Mouse (Mus musculus) lung, postnatal 0 days (tissue): ENCODE results near the gene Il21r. TPM values are rescaled to one million over a fixed set of nuclear protein-coding genes. Genes with fewer than 3 reads are reported as not detected.

Experiments used
- ATAC-seq: fragments of 200-750 bp; cut with Nextera tagmentation; 2 replicates; pipeline ENCODE4 v1.8.0; 2017; ENCODE audit warnings: moderate library complexity
- DNase-seq: peaks from one replicate; pipeline ENCODE4 v3.0.0-alpha.2; 2016; ENCODE audit warnings: low spot score
- H3K27ac ChIP-seq: fragments of 300-500 bp; sonication (generic); 2 replicates; pipeline ENCODE4 v1.5.1; 2014; ENCODE audit warnings: antibody characterized with exemption, mild to moderate bottlenecking, low read length, mixed read lengths
- H3K27me3 ChIP-seq: fragments of 300-500 bp; sonication (generic); replicated peaks from 2 replicates; pipeline ENCODE4 v1.6.1; 2014; ENCODE audit warnings: low read length, mixed read lengths; ENCODE audit not compliant: insufficient read depth
- H3K36me3 ChIP-seq: fragments of 300-500 bp; sonication (generic); 2 replicates; pipeline ENCODE4 v1.6.1; 2014; ENCODE audit warnings: low read length, mixed read lengths; ENCODE audit not compliant: insufficient read depth
- H3K4me1 ChIP-seq: fragments of 300-500 bp; sonication (generic); 2 replicates; pipeline ENCODE4 v1.6.1; 2014; ENCODE audit warnings: antibody characterized with exemption, low read depth, low read length, mixed read lengths; ENCODE audit not compliant: insufficient read depth
- H3K4me2 ChIP-seq: fragments of 300-500 bp; sonication (generic); replicated peaks from 2 replicates; pipeline ENCODE4 v1.6.1; 2014; ENCODE audit warnings: low read depth, mild to moderate bottlenecking, low read length, moderate library complexity, mixed read lengths
- H3K4me3 ChIP-seq: fragments of 300-500 bp; sonication (generic); 2 replicates; pipeline ENCODE4 v1.5.1; 2014; ENCODE audit warnings: low read depth, low read length
- H3K9ac ChIP-seq: fragments of 300-500 bp; sonication (generic); replicated peaks from 2 replicates; pipeline ENCODE4 v1.6.1; 2014; ENCODE audit warnings: low read depth, mild to moderate bottlenecking
- H3K9me3 ChIP-seq: fragments of 300-500 bp; sonication (generic); 2 replicates; pipeline ENCODE4 v1.6.1; 2016; ENCODE audit warnings: low read length, mixed read lengths
- CTCF ChIP-seq: IDR thresholded peaks from 2 replicates; pipeline ENCODE4 v1.5.1; 2016; ENCODE audit warnings: antibody characterized with exemption, mild to moderate bottlenecking
- EP300 ChIP-seq: IDR thresholded peaks from 2 replicates; pipeline ENCODE4 v1.6.1; 2016; ENCODE audit warnings: antibody characterized with exemption, mild to moderate bottlenecking, control low read depth
- WGBS: fragments of 180-500 bp; shearing (Covaris S2); extraction: QIAGEN DNeasy Blood & Tissue Kit; methylation state at CpG from one replicate; pipeline ENCODE4 v1.1.7; 2014; 5-methylcytosine and 5-hydroxymethylcytosine counted together
- polyA plus RNA-seq: library from polyadenylated mRNA; unstranded; fragments of >200 nt; fragmentation: Nextera tagmentation; extraction: Ambion mirVana; gene quantifications from 2 replicates; pipeline ENCODE4 v1.2.1, GENCODE M21; 2015

The Il21r gene
- polyA plus RNA-seq, 1 experiment from 2014 or later = 0.38 TPM

DNA sequence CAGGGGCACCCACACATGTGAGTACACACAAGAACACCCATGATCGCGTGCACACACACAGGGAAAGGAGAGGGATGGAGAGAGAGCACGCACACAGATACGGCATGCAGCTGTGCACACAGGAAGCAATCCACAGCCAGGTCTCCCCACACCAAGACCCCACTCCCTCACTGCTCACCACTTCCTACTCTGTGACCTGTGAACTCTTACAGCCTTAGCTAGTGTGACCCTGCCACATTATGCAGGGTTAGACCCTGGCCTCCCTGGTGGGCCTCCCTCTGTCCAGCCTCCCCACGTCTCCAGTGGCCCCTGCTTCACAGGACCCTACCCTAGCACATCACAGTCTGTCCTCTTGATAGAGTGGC is 19.2 kb upstream of the Il21r start:
- Histone ChIP-seq H3K9me3 (no peaks in the 10 kb centered on the region), H3K4me3 (no peak overlapping the region), H3K4me2 (no peak overlapping the region), H3K9ac (no peak overlapping the region), H3K36me3 (no peaks in the 10 kb centered on the region), H3K27me3 (no peaks in the 10 kb centered on the region), H3K4me1 (peaks cover 6% of the 10 kb centered on the region; the same call in 1 of the 2 replicates), H3K27ac (no peak overlapping the region)
- no peak for TF ChIP-seq CTCF
- TF ChIP-seq EP300 = no peak
- DNase-seq (no peak), ATAC-seq (no peak)
- WGBS = 89% methylated on average over 5 of the region's 5 CpGs

- no peak for TF ChIP-seq EP300
- TF ChIP-seq CTCF = no peak
- no peaks in the 10 kb centered on the region for H3K9me3 ChIP-seq
Measured at GRCm38 (mm10) chr7:125586355-125586754, 16.9 kb upstream of the Il21r start.

DNA sequence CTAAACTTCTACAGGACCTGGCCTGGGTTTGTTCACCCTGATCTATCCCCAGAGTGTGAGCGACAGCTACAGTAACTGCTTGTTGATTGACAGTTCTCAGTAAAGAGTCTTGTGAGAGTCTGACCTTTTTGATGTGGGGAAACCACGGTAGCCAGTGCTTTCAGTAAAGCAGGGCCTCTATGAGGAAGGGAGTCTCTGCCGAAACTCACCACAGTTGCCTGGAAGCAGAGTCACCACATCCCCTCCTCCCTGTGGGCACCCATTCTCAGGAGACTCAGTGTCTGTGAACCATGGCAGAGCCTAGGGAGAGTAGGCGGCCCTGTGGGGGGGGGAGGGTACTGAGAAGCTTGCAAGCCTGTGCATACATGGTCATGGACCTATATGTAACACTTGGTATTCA is 14.5 kb upstream of the Il21r start:
- no peak overlapping the region for H3K9ac ChIP-seq
- no peak overlapping the region for H3K27ac ChIP-seq
- H3K36me3 ChIP-seq = no peaks in the 10 kb centered on the region
- no peak for ATAC-seq
- no peak for TF ChIP-seq CTCF
- TF ChIP-seq EP300 = no peak
- DNase-seq = no peak
- H3K27me3 ChIP-seq = no peaks in the 10 kb centered on the region
- H3K4me2 ChIP-seq = no peak overlapping the region
- H3K4me1 ChIP-seq = no peaks in the 10 kb centered on the region
- WGBS = 79% methylated on average over 4 of the region's 4 CpGs
- H3K4me3 ChIP-seq = no peak overlapping the region
- H3K9me3 ChIP-seq = no peaks in the 10 kb centered on the region

More at GRCm38 (mm10) chr7:125586355-125586754, 16.9 kb upstream of the Il21r start:
- no peak for ATAC-seq
- DNase-seq = no peak
- Histone ChIP-seq H3K27ac (no peak overlapping the region), H3K36me3 (no peaks in the 10 kb centered on the region), H3K9ac (no peak overlapping the region), H3K4me1 (no peaks in the 10 kb centered on the region), H3K27me3 (no peaks in the 10 kb centered on the region), H3K4me3 (no peak overlapping the region), H3K4me2 (no peak overlapping the region)
- 98% methylated on average over 23 of the region's 23 CpGs for WGBS

DNA sequence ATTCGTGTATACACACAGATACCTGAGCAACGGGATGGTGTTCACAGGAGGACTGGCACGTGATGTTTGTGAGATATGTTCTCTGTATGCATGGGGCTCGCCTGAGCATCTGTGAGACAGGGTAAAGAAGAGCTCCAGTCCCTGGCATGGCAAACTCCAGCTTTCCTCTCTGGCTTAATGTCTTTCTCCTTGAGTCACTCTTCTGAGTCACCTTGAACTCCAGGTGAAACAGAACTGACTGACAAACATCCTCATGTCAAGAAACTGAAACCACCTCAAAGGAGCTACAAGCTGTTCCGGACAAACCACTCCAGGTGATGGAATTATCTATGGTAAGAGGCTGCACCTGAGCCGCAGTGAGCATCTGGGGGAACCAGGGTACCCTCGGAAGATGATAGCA is 13.3 kb upstream of the Il21r start:
- Histone ChIP-seq H3K4me1 (no peaks in the 10 kb centered on the region), H3K27ac (no peak overlapping the region), H3K27me3 (no peaks in the 10 kb centered on the region), H3K4me2 (no peak overlapping the region), H3K9ac (no peak overlapping the region), H3K9me3 (no peaks in the 10 kb centered on the region), H3K4me3 (no peak overlapping the region), H3K36me3 (no peaks in the 10 kb centered on the region)
- 78% methylated on average over 7 of the region's 7 CpGs for WGBS
- DNase-seq = no peak
- no peak for TF ChIP-seq EP300
- no peak for TF ChIP-seq CTCF
- no peak for ATAC-seq

- H3K36me3 ChIP-seq = no peaks in the 10 kb centered on the region
- H3K4me2 ChIP-seq = no peak overlapping the region
- no peaks in the 10 kb centered on the region for H3K27me3 ChIP-seq
- H3K4me1 ChIP-seq = no peaks in the 10 kb centered on the region
- TF ChIP-seq EP300 = no peak
- TF ChIP-seq CTCF = no peak
- H3K27ac ChIP-seq = no peak overlapping the region
- 82% methylated on average over 4 of the region's 4 CpGs for WGBS
- H3K4me3 ChIP-seq = no peak overlapping the region
- no peak overlapping the region for H3K9ac ChIP-seq
- ATAC-seq = no peak
- DNase-seq = no peak
- no peaks in the 10 kb centered on the region for H3K9me3 ChIP-seq
Measured at GRCm38 (mm10) chr7:125593831-125594230, 9.4 kb upstream of the Il21r start.

GRCm38 (mm10) chr7:125596406-125596805 is 6.8 kb upstream of the Il21r start:
- Histone ChIP-seq H3K4me3 (no peak overlapping the region), H3K27ac (no peak overlapping the region), H3K4me2 (no peak overlapping the region), H3K27me3 (no peaks in the 10 kb centered on the region), H3K9ac (no peak overlapping the region), H3K4me1 (no peaks in the 10 kb centered on the region), H3K9me3 (no peaks in the 10 kb centered on the region), H3K36me3 (no peaks in the 10 kb centered on the region)
- ATAC-seq = peak; percentile 48; the same call in 1 of the 2 replicates
- DNase-seq = peak; percentile 86
- 48% methylated on average over 3 of the region's 3 CpGs for WGBS
- no peak for TF ChIP-seq EP300
- TF ChIP-seq CTCF = no peak

DNA sequence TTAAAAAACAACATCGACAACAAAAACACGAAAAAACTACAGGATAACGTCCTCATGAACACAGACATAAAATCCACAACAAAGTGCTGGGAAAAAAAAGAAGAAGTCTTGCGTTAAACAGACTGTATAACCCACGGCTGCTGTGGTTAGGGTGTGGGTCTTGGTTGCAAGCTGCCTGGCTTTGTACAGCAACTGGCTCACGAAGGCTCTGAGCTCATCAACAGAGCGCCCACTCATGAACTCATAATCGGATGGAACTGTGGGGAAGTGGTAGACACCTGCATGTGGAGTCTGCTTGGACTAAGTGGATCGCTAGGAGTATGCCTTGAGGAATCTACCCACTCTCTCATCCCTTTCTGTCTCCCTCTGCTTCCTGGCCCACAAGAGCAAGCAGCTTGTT is 6.1 kb upstream of the Il21r start:
- Histone ChIP-seq H3K4me3 (no peak overlapping the region), H3K4me1 (no peaks in the 10 kb centered on the region), H3K9me3 (no peaks in the 10 kb centered on the region), H3K27ac (no peak overlapping the region), H3K36me3 (no peaks in the 10 kb centered on the region), H3K4me2 (no peak overlapping the region), H3K9ac (no peak overlapping the region), H3K27me3 (no peaks in the 10 kb centered on the region)
- DNase-seq (no peak), ATAC-seq (no peak)
- TF ChIP-seq EP300 (no peak), CTCF (no peak)
- WGBS = 83% methylated on average over 9 of the region's 9 CpGs
